Mouse (Mus musculus): Measurements from ENCODE around the gene Ddi1. TPM values are rescaled to one million over a fixed set of nuclear protein-coding genes. Genes with fewer than 3 reads are reported as not detected.
"Not testable (repeated sequence)": the region's sequence is repeated elsewhere in the genome, so short reads cannot be mapped to it uniquely, and the experiment has no call there.

Gene Ddi1
- not detected in 2 replicates for polyA plus RNA-seq (2012; rRNA removed)

- 70% methylated on average over 1 of the region's 1 CpGs for WGBS
- no peak for DNase-seq (ENCODE audit: low read depth, low spot score)
Observed at GRCm38 (mm10) chr9:6269796-6270280, at the start of gene Ddi1. TSS of gene Ddi1 (minus strand) at chr9:6269846.

GRCm38 (mm10) chr9:6317114-6317513 lies 47.5 kb upstream of the Ddi1 start:
- no peak for DNase-seq (ENCODE audit: low read depth, low spot score)
- WGBS, result 61% methylated on average over 1 of the region's 1 CpGs

DNA sequence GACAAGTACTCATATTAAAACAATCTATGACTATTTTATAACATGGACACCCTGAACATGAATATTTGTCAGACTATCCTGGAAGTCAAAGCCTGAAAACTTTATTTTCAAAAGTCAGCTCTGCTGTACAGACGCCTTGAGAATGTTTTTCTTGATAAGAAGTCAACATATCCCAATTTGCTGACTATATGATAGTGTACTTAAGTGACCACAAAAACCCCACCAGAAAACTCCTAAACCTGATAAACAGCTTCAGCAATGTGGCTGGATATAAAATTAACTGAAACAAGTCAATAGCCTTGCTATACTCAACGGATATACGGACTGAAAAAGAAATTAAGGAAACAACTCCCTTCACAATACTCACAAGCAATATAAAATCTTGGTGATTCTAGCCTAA lies 36.2 kb upstream of the Ddi1 start:
- 90% methylated on average over 3 of the region's 3 CpGs for WGBS

GRCm38 (mm10) chr9:6304590-6304989 lies 34.9 kb upstream of the Ddi1 start:
- DNase-seq (ENCODE audit: low read depth, low spot score), result no peak
- 91% methylated on average over 3 of the region's 3 CpGs for WGBS

More for the DNA sequence above, 36.2 kb upstream of the Ddi1 start:
- no peak for DNase-seq (ENCODE audit: low read depth, low spot score)

DNA sequence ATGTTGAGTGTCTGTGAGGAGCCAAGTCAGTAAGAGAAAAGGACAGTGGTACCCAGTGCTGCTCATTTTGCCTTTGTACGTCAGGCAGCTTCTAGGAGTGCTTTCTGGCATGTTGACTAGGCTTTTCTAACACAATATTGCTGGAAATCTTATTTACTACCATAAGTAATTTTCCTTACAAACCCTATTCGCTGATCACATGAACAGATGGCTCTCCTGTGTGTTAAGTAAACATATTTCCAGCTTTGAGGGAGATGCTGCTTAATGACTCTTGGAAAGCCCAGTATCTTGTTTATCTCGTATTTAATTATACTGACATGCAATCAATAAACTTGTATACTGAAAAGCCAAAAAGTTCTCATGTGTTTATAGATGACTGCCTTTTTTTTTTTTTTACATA lies 32.4 kb upstream of the Ddi1 start:
- no peak for DNase-seq (ENCODE audit: low read depth, low spot score)
- WGBS, result 61% methylated on average over 3 of the region's 3 CpGs

DNA sequence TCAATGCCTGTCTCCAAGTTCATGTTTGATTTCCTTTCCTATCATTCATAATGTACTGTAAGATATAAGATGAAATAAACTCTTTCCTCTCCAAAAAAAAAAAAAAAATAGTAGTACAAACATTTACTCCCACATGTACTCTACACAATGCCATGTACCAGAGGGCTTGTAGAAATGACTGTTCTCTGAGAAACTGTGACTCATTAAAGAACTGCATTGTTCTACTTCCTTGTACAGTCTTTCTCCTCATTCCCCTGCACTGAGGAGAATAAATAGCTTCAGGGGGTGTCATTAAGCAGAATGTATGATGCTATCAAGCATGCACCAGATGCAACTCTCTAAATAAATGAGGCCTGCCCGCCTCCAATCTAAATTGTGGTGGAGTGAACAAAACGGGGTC lies 28.9 kb upstream of the Ddi1 start:
- DNase-seq (ENCODE audit: low read depth, low spot score), result no peak
- WGBS, result 83% methylated on average over 2 of the region's 2 CpGs

- DNase-seq (ENCODE audit: low read depth, low spot score), result no peak
- WGBS, result 50% methylated on average over 2 of the region's 2 CpGs
Observed at GRCm38 (mm10) chr9:6289211-6289696, 19.6 kb upstream of the Ddi1 start.

DNA sequence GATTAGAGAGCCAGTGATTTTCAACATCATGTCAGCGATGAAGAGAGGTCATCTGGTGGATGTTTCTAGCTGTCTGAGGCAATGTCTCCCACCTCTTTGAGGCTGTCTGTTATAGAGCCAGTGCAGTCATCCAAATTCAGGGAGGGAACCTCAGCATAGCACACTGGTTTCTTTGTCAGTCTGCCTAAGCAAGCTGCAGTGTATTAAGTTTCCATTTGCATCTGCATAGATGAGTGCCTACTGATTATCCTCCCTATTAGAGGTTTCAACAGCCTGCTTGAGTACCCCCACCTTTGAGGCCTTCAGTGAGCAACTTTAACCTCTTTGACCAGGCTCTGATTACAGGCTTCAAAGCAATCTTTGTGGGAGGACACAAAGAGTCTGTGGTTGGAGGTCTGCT lies 17.1 kb upstream of the Ddi1 start:
- WGBS, result 82% methylated on average over 1 of the region's 1 CpGs
- no peak for DNase-seq (ENCODE audit: low read depth, low spot score)

GRCm38 (mm10) chr9:6277526-6277925 lies 7.9 kb upstream of the Ddi1 start:
- no peak for DNase-seq (ENCODE audit: low read depth, low spot score)

- WGBS, result 83% methylated on average over 1 of the region's 1 CpGs
- DNase-seq (ENCODE audit: low read depth, low spot score), result no peak
Observed at GRCm38 (mm10) chr9:6276395-6276794, 6.7 kb upstream of the Ddi1 start.

DNA sequence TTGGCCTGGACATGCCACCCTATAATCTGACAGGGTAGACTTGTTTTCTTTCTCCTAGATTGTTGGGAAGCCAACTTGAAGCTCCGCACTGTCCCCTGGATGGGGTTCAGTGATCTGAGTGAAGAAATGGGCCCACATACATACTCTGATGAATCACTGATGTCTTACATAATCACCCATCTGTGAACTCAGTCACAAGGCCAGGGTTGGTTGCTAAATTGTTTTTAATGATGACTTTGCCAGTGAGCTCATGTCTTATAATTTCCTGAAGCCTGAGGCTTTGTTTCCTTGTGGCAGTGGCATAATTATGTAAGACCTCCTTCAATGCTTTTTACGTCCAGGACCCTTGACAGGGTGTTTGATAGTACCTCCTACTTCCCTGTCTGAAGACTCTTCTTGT lies 4.8 kb downstream of the Ddi1 start:
- WGBS, result 76% methylated on average over 2 of the region's 2 CpGs

DNA sequence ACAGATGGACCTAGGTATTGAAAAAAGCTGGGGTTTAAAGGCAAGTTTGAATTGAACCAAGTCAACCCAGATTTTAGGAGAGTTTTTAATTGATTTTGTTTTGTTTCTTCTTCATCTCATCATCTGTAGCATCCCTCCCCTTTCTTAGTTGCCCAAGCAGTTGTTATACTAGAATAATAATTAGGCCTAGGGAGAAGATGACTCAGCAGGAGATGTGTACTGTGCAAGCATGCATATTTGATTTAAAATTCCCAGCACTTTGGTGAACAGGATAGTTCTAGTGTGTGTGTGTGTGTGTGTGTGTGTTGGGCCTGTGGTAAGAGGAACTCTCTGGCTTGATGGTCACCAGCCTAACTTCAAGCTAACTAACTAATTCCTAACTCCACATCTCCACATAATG lies 12.6 kb downstream of the Ddi1 start:
- DNase-seq (ENCODE audit: low read depth, low spot score), result no peak

More for the DNA sequence above, 4.8 kb downstream of the Ddi1 start:
- no peak for DNase-seq (ENCODE audit: low read depth, low spot score)

DNA sequence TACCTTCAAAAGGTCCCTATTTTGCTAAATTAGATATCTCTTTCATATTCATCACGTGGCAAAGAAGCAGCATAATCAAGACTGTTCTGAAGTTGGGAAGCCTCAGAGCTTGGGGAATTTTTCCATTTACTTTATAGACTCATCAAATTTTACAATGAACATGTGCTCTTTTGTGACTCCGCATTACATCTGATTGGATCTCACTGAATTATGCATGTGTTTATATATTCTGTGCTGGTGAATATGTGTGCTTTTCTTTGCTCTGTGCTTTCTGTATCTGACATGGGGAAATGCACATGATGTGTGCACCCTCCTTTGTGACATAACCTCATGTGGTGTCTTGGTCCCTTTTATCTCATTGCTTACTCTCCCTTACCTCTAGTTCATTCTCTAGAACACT lies 17.7 kb downstream of the Ddi1 start:
- 60% methylated on average over 2 of the region's 2 CpGs for WGBS
- no peak for DNase-seq (ENCODE audit: low read depth, low spot score)

DNA sequence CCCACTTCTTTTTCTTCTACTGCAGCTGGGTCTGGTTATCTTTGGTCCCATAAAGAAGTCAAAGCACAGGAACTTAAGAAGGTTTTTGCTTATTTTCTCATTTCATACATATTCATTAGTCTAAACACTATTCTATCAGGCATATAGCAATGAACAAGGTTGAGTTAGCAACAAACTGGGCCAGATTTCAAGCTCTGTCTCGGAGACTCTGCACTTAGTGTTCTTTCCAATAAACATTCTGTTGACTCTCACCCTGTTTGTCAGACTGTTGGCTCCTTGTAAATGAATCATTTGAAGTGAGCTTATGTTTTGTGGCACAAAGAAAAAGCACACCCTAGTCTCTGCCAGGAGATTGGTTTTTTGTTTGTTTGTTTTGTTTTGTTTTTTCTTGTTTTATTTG lies 19.3 kb downstream of the Ddi1 start:
- 9% methylated on average over 1 of the region's 1 CpGs for WGBS
- DNase-seq (ENCODE audit: low read depth, low spot score), result no peak

DNA sequence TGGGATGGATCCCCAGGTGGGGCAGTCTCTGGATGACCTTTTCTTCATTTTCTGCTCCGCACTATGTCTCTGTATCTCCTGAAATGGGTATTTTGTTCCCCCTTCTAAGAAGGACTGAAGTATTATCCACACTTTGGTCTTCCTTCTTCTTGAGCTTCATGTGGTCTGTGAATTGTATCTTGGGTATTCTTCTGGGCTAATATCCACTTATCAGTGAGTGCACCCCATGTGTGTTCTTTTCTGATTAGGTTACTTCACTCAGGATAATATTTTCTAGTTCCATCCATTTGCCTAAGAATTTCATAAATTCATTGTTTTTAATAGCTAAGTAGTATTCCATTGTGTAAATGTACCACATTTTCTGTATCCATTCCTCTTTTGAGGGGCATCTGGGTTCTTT lies 33.7 kb downstream of the Ddi1 start:
- 94% methylated on average over 1 of the region's 1 CpGs for WGBS
- DNase-seq (ENCODE audit: low read depth, low spot score), result not testable (repeated sequence)

- WGBS, result 12% methylated on average over 1 of the region's 1 CpGs
- DNase-seq (ENCODE audit: low read depth, low spot score), result no peak
Observed at GRCm38 (mm10) chr9:6217505-6217904, 52.1 kb downstream of the Ddi1 start.

DNA sequence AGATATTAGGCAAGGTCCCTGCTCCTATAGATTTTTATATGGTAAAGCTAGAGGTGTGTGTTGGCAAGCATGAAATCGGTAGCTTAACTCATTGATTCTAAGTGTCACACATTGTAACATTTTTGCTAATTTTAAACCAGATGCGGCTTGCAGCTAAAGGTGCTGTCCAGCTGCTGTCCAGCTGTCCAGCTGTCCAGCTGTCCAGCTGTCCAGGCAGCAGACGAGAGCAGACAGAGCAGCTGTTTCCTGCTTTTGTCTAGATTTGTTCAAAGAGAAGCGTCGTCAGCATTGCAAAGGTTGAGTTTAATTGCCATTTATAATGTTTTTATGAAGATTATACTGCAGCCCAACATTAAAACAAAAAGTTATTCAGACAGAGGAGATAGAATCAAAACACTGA lies 56.8 kb downstream of the Ddi1 start:
- no peak for DNase-seq (ENCODE audit: low read depth, low spot score)
- 46% methylated on average over 5 of the region's 5 CpGs for WGBS

Other genes starting within 250 kb of the Ddi1 start
- gene Pdgfd, start 101.3 kb downstream of the Ddi1 start, polyA plus RNA-seq (2012; rRNA removed), result 0.52 and 0.96 TPM in 2 replicates